Mouse (Mus musculus) large intestine, adult 2 months (tissue): Measurements from ENCODE around the gene Cryba2. TPM values are rescaled to one million over a fixed set of nuclear protein-coding genes. Genes with fewer than 3 reads are reported as not detected.

ENCODE experiments used
- DNase-seq: peaks from one replicate; pipeline ENCODE4 v3.0.0-alpha.2; 2012; ENCODE audit warnings: low read depth, low spot score
- WGBS: fragments of 180-500 bp; shearing (Covaris S2); methylation state at CpG from one replicate; pipeline ENCODE4 v1.1.7; 2018; 5-methylcytosine and 5-hydroxymethylcytosine counted together
- polyA plus RNA-seq: library from polyadenylated mRNA; depleted of rRNA; stranded (reverse); fragments of >200 nt; gene quantifications from 2 replicates; pipeline ENCODE4 v1.2.3, GENCODE M21; 2012; rRNA removed

Cryba2 gene
- polyA plus RNA-seq, 1 experiment: 1.3 TPM

GRCm38 (mm10) chr1:74854306-74855056, 38.5 kb downstream of the Cryba2 start, which contains the start of gene Cdk5r2:
TSS of gene Cdk5r2 (plus strand) at chr1:74854934.
- DNase-seq: peak; percentile 24
- WGBS: 5% methylated on average over 39 of the region's 39 CpGs

- DNase-seq: no peak
- 14% methylated on average over 6 of the region's 6 CpGs for WGBS
Measured at GRCm38 (mm10) chr1:74851001-74851775, 41.8 kb downstream of the Cryba2 start.

- WGBS: 26% methylated on average over 6 of the region's 6 CpGs
- no peak for DNase-seq
Measured at GRCm38 (mm10) chr1:74850251-74850650, 42.7 kb downstream of the Cryba2 start.

DNA sequence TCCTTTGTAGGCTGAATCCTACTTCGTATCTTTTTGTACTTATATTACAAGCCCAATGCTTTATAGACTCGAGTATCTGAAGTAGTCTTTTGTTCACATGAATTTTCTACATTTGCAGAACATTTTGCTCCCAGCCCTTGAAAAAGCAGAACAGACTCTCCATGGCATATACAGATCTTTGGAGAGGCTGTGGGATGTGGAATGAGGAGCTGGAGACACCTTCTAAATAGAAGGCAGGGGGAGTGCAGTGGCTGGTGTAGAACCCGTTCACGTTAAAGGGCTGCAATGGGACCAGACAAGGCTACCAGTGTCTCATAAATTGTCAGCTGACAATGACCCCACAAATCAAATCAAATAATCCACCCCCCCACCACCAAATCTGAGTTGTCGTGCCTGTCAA, 44.0 kb downstream of the Cryba2 start:
- 40% methylated on average over 5 of the region's 5 CpGs for WGBS
- DNase-seq: no peak

DNA sequence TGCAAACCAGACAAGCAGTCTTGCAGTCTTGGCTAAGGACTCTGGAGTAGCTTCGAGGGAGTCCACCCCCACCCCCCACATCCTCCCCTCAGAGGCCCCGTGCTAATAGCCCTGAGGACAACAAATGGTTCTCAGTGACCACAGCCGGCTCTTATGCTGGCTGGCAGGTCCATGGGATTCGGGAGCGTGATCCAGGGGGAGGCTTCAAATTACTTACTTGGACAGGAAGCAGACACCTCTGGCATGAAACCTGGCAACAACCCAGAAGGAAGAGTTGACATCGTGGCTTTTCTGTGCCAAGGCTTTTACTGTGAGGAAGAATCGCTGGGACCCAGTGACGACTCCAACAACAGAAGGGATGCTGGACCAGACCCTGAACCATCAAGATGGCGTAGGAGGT, 46.6 kb downstream of the Cryba2 start:
- DNase-seq: no peak
- whole genome bisulfite sequencing: 32% methylated on average over 9 of the region's 9 CpGs

DNA sequence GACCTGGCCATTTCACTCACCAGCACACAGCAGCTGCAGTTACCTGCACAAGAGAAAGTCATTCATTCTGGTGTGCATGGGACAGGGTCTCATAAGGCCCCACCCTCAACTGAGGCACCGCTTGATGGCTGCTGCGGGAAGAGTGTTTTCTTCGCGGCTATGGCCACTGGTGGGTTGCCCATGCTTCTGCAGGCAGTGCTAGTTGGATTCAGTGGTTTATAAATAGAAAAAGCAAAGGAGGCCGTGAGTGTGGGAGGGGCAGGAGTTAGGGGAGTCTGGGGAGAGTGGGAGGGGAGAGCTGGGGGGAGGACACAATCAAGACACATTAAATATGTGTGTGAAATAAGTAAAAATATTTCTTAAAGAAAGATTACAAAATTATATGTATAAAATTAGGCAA, 49.9 kb downstream of the Cryba2 start:
- WGBS: 78% methylated on average over 5 of the region's 5 CpGs

More for the DNA sequence above, 49.9 kb downstream of the Cryba2 start:
- DNase-seq: no peak

Other genes with a start within 250 kb of the Cryba2 start
- 9.1 and 14.3 TPM in 2 replicates for gene Ttll4, start 231.4 kb downstream of the Cryba2 start, polyA plus RNA-seq
- gene Cyp27a1, start 179.6 kb downstream of the Cryba2 start, polyA plus RNA-seq: 17.2 and 32.6 TPM in 2 replicates
- gene Prkag3, start 143.9 kb downstream of the Cryba2 start, polyA plus RNA-seq: 0.10 and 0.45 TPM in 2 replicates
- 1.2 and 3.4 TPM in 2 replicates for gene Wnt6, start 121.3 kb downstream of the Cryba2 start, polyA plus RNA-seq
- gene Wnt10a, start 101.6 kb downstream of the Cryba2 start, polyA plus RNA-seq: 0.04 and 0.25 TPM in 2 replicates
- gene Cdk5r2, start 38.2 kb downstream of the Cryba2 start, polyA plus RNA-seq: 0.58 and 0.69 TPM in 2 replicates
- 0.62 and 0.81 TPM in 2 replicates for gene Fev, start 7.7 kb downstream of the Cryba2 start, polyA plus RNA-seq
- gene Cfap65, start 42.5 kb upstream of the Cryba2 start, polyA plus RNA-seq: 0.09 and 0.25 TPM in 2 replicates
- gene Ihh, start 58.5 kb upstream of the Cryba2 start, polyA plus RNA-seq: 45.0 and 78.1 TPM in 2 replicates
- gene Nhej1, start 232.1 kb upstream of the Cryba2 start, polyA plus RNA-seq: 4.8 and 5.6 TPM in 2 replicates
- 1.1 and 1.3 TPM in 2 replicates for gene Slc23a3, start 240.7 kb upstream of the Cryba2 start, polyA plus RNA-seq
- 45.8 and 53.7 TPM in 2 replicates for gene Cnppd1, start 249.6 kb upstream of the Cryba2 start, polyA plus RNA-seq
- 79.0 and 93.9 TPM in 2 replicates for gene Retreg2, start 249.6 kb upstream of the Cryba2 start, polyA plus RNA-seq